Mouse (Mus musculus) c-Kit-positive CD71-negative TER-119-negative erythroid progenitor cells, embryonic 14.5 days (primary cell): ENCODE data around the gene Tdo2.

ENCODE experiments used
- DNase-seq: peaks from one replicate; pipeline ENCODE4 v3.0.0-alpha.2; 2013; ENCODE audit warnings: low read depth

Tdo2 gene

DNA sequence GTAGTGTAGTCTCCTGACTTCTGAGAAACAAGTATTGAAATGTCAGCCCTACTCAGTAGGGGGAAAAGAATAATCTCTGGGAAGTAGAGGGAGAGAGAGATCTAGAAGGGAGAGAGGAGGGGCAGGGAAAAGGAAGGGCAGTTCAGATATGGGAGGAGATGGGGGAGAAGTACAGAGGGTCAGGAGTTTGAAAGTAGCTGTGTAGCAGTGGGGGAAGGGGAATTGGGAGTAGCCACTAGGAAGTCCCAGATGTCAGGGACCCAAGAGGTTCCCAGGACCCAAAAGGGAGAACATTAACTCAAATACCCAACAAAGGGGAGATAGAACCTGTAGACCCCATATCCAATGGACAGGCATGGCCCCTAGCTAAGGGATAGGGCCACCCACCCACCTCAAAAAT is at the start of gene Tdo2:
TSS of gene Tdo2 (minus strand) at position 101 of the 400 bp plus-strand sequence.
- DNase-seq, result no peak

DNA sequence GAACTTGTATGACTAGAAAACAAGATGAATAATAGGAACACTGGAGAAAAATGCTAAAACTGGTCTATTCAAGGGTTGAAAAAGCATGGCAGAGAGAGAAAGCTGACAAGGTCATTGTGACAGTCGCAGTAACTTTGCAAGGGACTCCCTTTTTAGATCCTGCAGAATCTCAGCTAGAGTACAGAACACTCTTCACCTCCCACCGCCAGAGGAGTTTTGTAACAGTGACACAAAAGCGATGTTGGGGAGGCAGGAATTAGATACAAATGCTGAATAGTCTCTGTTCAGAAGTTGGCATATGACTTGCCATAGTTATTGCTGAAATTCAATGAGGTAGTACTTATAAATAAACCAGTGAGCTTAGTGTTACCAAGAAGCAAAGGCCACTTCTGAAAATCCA is 47.1 kb upstream of the Tdo2 start:
- DNase-seq, result no peak

DNA sequence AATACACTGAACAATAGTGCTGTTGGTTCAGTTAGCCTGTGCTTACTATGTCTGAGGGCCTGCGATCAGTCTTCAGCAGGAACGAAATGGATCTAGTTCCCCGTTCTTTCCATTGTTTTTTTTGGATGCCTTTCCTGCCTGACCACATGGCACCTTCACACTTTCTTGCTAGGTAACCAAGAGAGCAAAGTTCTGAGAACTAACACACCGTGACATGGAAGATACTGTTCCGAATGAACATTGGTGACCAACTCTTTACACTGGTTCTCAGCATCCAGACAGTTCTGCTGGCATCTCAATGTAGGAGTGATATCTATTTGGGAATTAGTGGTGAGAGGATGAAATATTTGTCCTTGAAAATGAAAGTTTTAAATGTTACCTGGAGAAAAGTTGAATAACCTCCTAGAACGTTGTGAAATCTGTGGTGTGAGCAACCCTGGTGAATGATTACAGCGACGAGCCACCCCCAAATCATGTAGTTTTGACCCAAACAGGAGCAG is 46.5 kb upstream of the Tdo2 start:
- DNase-seq, result no peak

- no peak for DNase-seq
Measured at GRCm38 (mm10) chr3:82014148-82014703, 38.2 kb upstream of the Tdo2 start.

DNA sequence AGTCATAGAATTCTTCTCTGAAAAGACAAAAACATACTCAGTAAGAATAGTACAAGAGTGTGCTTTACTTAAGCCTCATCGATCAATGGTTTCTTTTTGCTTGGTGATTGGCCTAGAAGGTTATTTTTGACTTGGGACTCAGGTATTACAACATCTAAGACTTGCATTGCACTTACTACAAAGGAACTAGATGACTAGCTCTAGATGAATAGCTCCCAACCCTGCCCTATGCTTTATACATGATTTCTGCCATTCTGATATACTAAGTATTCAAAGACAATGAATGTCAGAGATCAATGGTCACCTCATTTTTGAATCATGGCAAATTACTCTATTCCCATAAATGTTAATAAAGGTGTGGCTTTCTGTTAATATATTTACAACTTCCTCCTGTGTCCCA is 31.0 kb upstream of the Tdo2 start:
- no peak for DNase-seq

GRCm38 (mm10) chr3:81995988-81996387 is 20.0 kb upstream of the Tdo2 start:
- DNase-seq, result peak; percentile 22

DNA sequence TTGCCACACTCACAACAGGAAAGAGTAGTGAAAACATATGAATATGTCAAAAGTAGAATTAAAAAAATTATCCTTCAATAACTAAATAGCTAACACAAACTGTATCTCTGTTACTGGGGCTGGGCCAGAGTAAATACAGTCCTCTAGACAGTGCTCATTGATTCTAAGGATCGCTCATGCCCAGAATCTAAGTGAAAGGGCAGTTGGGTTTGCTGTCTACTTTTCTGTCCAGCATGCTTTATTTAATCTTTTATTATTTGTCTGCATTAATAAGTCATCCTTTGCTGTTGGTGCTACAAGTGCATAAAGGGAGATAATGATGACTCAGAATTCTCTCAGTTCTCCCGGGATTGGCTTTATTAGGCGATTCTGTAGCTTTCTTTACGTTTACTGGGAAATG is 19.4 kb upstream of the Tdo2 start:
- no peak for DNase-seq

- DNase-seq, result no peak
Measured at GRCm38 (mm10) chr3:81990531-81990930, 14.5 kb upstream of the Tdo2 start.

GRCm38 (mm10) chr3:81989692-81990141 is 13.7 kb upstream of the Tdo2 start:
- DNase-seq, result no peak

GRCm38 (mm10) chr3:81987628-81988027 is 11.6 kb upstream of the Tdo2 start:
- no peak for DNase-seq

DNA sequence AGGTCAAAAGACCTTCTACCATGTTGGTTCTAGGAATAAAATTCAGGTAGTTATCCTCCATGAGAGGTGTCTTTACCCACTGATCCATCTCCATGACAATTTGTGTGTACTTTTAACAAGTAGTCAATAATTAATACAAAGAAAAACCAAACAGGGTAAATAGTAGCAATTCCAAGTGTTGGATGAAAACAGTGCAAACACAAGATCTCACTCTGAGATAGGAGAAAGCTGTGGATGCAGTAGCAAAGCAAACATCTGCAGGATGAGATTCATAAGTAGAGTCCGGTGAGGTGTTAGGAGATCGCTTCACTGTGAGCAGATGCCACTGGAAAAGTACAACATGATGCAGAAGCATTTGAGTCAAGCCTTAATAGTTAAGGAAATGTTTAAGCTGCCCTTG is 10.1 kb upstream of the Tdo2 start:
- DNase-seq, result no peak

- no peak for DNase-seq
Measured at GRCm38 (mm10) chr3:81985100-81985499, 9.1 kb upstream of the Tdo2 start.

GRCm38 (mm10) chr3:81983120-81983895 is 7.3 kb upstream of the Tdo2 start:
- DNase-seq, result no peak

DNA sequence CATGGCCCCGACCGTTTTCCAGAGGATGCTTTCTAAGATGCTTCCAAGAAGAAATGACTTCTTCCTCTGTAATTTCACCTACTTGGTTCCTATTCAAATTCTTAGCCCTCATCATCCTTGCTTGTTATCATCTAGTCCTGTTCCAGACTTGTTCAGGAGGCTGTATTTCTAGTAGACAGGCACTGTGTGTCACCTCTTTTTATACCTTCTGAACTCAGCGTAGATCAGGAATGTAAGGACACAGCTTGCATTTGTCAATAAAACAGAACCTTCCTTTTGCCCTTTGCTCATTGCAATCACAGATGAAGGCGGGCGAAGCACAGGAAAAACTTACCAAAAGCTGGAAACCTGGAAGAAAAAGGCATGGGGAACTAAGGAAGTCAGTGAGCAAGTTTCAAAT is 6.0 kb upstream of the Tdo2 start, which contains the start of gene Asic5:
TSS of gene Asic5 (plus strand) at position 301 of the 400 bp plus-strand sequence.
- DNase-seq, result no peak

GRCm38 (mm10) chr3:81981576-81981975 is 5.6 kb upstream of the Tdo2 start:
- no peak for DNase-seq

DNA sequence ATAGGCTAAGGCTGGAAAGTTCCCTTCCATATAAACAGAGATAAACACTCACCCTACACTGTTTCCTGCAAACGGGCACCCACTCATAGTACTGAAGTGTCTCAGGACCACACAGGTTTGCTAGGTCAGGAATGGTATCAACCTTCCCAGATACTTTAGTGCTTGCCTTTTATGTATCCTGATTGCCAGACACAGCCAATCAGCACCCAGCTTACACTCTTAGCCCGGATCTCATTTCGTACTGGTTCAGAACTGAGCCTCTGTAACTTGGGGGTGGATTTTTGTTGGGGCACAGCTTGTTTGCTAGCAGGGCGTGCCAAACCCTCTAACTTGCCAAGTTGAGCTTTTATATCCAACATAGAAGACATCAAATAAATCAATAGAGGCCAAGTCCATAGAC is 395 bp downstream of the Tdo2 start:
- DNase-seq, result no peak

- no peak for DNase-seq
Measured at GRCm38 (mm10) chr3:81964596-81964995, 11.4 kb downstream of the Tdo2 start.

DNA sequence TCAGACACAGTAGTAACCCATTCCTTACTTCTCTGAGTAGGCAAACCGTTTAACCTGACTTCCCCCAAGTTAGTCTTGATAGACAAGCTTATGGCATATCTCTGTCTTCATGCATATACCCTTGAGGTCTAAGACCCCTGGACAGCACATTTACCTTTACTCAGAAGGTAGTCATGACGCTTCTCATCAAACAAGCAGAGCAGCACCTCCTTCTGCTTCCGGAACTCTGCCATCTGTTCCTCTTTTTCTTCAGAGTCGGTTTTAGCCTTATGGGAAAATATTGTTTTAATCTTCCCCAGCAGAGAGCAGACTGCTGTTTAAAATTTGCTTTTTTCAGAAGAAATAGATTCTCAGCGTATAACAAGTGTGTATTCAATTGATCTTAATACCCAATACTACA is 12.2 kb downstream of the Tdo2 start:
- DNase-seq, result no peak

DNA sequence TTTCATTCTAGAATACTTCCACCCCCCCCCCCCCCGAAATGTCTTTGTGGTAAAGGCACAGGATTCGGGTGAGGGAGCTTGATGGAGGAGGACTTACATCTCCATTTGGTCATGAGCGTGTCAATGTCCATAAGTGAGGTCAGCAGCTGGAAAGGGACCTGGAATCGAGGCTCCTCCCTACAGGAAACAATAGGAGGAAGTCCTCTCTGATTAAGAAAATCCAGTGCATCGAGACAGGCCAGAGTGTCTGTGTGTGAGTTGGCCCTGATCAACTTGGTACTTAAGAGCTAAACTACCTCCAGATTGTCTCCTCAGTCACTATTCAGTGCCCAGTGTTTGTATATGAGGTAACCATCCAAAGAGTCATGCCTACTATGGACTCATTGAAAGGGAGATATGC is 14.7 kb downstream of the Tdo2 start:
- no peak for DNase-seq

GRCm38 (mm10) chr3:81957484-81957883 is 18.5 kb downstream of the Tdo2 start:
- no peak for DNase-seq

- DNase-seq, result no peak
Measured at GRCm38 (mm10) chr3:81951785-81952184, 24.2 kb downstream of the Tdo2 start.

GRCm38 (mm10) chr3:81949048-81949447 is 27.0 kb downstream of the Tdo2 start:
- DNase-seq, result no peak

DNA sequence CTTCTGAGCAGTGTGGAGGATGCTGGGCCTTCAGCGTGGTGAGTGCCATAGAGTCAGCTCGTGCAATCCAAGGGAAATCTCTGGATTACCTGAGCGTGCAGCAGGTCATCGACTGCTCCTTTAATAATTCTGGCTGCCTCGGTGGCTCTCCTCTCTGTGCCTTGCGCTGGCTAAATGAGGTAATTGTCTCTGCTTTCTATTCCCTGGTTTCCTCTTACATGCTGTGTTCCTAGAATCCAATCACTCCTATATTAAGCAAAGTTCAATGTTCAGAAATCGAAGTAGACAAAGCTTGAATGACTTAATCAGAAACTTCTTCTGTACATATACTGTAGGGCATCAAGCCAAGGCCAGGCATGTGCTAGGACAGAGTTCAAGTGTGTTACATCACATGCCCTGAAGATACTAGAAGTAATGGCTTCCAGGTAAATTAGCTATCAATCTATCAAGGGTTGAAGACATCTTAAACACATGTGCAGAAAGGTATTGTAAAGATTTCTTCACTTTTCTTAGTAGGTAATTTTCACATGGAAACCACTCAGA is 31.1 kb downstream of the Tdo2 start:
- no peak for DNase-seq
